ENCODE assay signal across 28 mouse cellular contexts in genomic region chr13:54171346-54171745, GRCm38 (mm10). TPM values are rescaled to one million over a fixed set of nuclear protein-coding genes. Genes with fewer than 3 reads are reported as not detected.
"Had no signal": no experiment of that assay in that cellular context is flagged by ENCODE, and none has a peak within 500 bp of the region (broad histone marks: within the 10 kb centered on the region; RNA-seq: fewer than 3 reads in every experiment).

No protein-coding gene starts in this region.

- H3K4me2 ChIP-seq: heart, embryonic 12.5 days; hindbrain, embryonic 12.5 days; hindbrain, embryonic 14.5 days; intestine, embryonic 15.5 days; kidney, embryonic 15.5 days; limb, embryonic 13.5 days; limb, embryonic 15.5 days; liver, embryonic 12.5 days had no signal

- ATAC-seq: hindbrain, embryonic 16.5 days; inflammation-experienced regulatory T-cells, adult 6 months; intestine, embryonic 15.5 days; liver, embryonic 12.5 days had no signal

- H3K9ac ChIP-seq: heart, embryonic 12.5 days; hindbrain, embryonic 12.5 days; hindbrain, embryonic 14.5 days; intestine, embryonic 15.5 days; kidney, embryonic 15.5 days; limb, embryonic 13.5 days; limb, embryonic 15.5 days; liver, embryonic 12.5 days had no signal

- H3K27ac ChIP-seq: gastrocnemius, adult 2 months; heart, embryonic 10.5 days; hindbrain, embryonic 10.5 days; hindbrain, embryonic 12.5 days; hindbrain, embryonic 14.5 days; intestine, embryonic 15.5 days; kidney, embryonic 15.5 days; kidney, postnatal 0 days; limb, embryonic 13.5 days; limb, embryonic 15.5 days; liver, embryonic 12.5 days had no signal

- H3K4me3 ChIP-seq: gastrocnemius, adult 2 months; heart, embryonic 10.5 days; heart, embryonic 12.5 days; hindbrain, embryonic 10.5 days; hindbrain, embryonic 12.5 days; intestine, embryonic 15.5 days; kidney, embryonic 15.5 days; limb, embryonic 13.5 days; limb, embryonic 15.5 days; liver, embryonic 12.5 days had no signal

- H3K9me3 ChIP-seq: intestine, embryonic 15.5 days; kidney, embryonic 15.5 days; limb, embryonic 15.5 days had no signal

- H3K27me3 ChIP-seq: hindbrain, embryonic 12.5 days; intestine, embryonic 15.5 days; kidney, embryonic 15.5 days; limb, embryonic 13.5 days; limb, embryonic 15.5 days; liver, embryonic 12.5 days had no signal

- H3K36me3 ChIP-seq: heart, embryonic 10.5 days; heart, embryonic 12.5 days; hindbrain, embryonic 10.5 days; hindbrain, embryonic 12.5 days; intestine, embryonic 15.5 days; kidney, embryonic 15.5 days; limb, embryonic 13.5 days; limb, embryonic 15.5 days; liver, embryonic 12.5 days had no signal

- DNase-seq: gastrocnemius, adult 2 months; gastrocnemius, postnatal 10 days; gastrocnemius, postnatal 25 days; heart, adult 18-20 months; heart, postnatal 10 days; heart, postnatal 4 days; kidney, adult 11 months; kidney, adult 2 months; kidney, adult 9 months; kidney, postnatal 14 days; kidney, postnatal 36 days; layer of hippocampus, adult 9-11 months; layer of hippocampus, postnatal 36 days; left cerebral cortex, postnatal 4 days had no signal

- H3K4me1 ChIP-seq: heart, embryonic 10.5 days; heart, embryonic 12.5 days; hindbrain, embryonic 10.5 days; hindbrain, embryonic 12.5 days; intestine, embryonic 15.5 days; kidney, embryonic 15.5 days; limb, embryonic 13.5 days; liver, embryonic 12.5 days had no signal

RNA-seq across cellular contexts. Expression of gene Hrh2, which starts 20.6 kb away (rescaled TPM):
- polyA plus RNA-seq: heart, embryonic 12.5 days; kidney, embryonic 15.5 days; limb, embryonic 11.5 days; limb, embryonic 15.5 days had no signal
